Mouse (Mus musculus) heart, adult 8-10 months (tissue): ENCODE results near the gene Pan2. TPM values are rescaled to one million over a fixed set of nuclear protein-coding genes. Genes with fewer than 3 reads are reported as not detected.

Experiments used
- total RNA-seq, 4 experiments: library from RNA; stranded (reverse); gene quantifications; 2 replicates each; pipeline ENCODE4 v1.2.4; 2022

Gene Pan2
- total RNA-seq, 4 experiments from 2014 or later = 6.1 to 7.1 (median 6.5) TPM

Other genes starting within 250 kb of the Pan2 start
- gene Ptges3, start 244.4 kb upstream of the Pan2 start, total RNA-seq = 100 to 1,000 TPM in 1 of 4 experiments, 10 to 100 TPM in 3; 77.8 to 104 (median 91.6) TPM
- 1,000 to 10,000 TPM; 7,887 to 9,725 (median 8,934) TPM for gene Atp5b, start 220.1 kb upstream of the Pan2 start, total RNA-seq
- 10 to 100 TPM; 21.3 to 22.8 (median 22.1) TPM for gene Baz2a, start 211.8 kb upstream of the Pan2 start, total RNA-seq
- gene Rbms2, start 123.0 kb upstream of the Pan2 start, total RNA-seq = 100 to 1,000 TPM in 3 of 4 experiments, 10 to 100 TPM in 1; 90.8 to 107 (median 104) TPM
- gene Gls2, start 108.9 kb upstream of the Pan2 start, total RNA-seq = under 1 TPM; 0.38 to 0.60 (median 0.47) TPM
- gene Spryd4, start 91.5 kb upstream of the Pan2 start, total RNA-seq = 10 to 100 TPM; 35.8 to 38.4 (median 37.6) TPM
- not detected for gene Mip, start 77.5 kb upstream of the Pan2 start, total RNA-seq
- gene Timeless, start 71.3 kb upstream of the Pan2 start, total RNA-seq = 1 to 10 TPM; 6.0 to 8.5 (median 7.7) TPM
- not detected for gene Apon, start 49.2 kb upstream of the Pan2 start, total RNA-seq
- gene Apof, start 34.7 kb upstream of the Pan2 start, total RNA-seq = not detected
- 1 to 10 TPM; 7.1 to 9.5 (median 8.6) TPM for gene Stat2, start 32.8 kb upstream of the Pan2 start, total RNA-seq
- under 1 TPM in 1 of 4 experiments, not detected in 3; 0.38 TPM for gene Il23a, start 4.6 kb upstream of the Pan2 start, total RNA-seq
- gene Cnpy2, start 19.1 kb downstream of the Pan2 start, total RNA-seq = 10 to 100 TPM; 54.6 to 73.4 (median 61.2) TPM
- 1,000 to 10,000 TPM in 3 of 4 experiments, 100 to 1,000 TPM in 1; 991 to 1,066 (median 1,045) TPM for gene Cs, start 34.4 kb downstream of the Pan2 start, total RNA-seq
- gene Coq10a, start 65.7 kb downstream of the Pan2 start, total RNA-seq = 100 to 1,000 TPM; 365 to 443 (median 423) TPM
- gene Ankrd52, start 73.8 kb downstream of the Pan2 start, total RNA-seq = 10 to 100 TPM; 39.8 to 45.9 (median 44.0) TPM
- gene Slc39a5, start 97.9 kb downstream of the Pan2 start, total RNA-seq = not detected
- 10 to 100 TPM; 44.8 to 50.8 (median 45.2) TPM for gene Nabp2, start 108.2 kb downstream of the Pan2 start, total RNA-seq
- 10 to 100 TPM; 16.2 to 17.6 (median 16.7) TPM for gene Rnf41, start 108.3 kb downstream of the Pan2 start, total RNA-seq
- gene Smarcc2, start 155.9 kb downstream of the Pan2 start, total RNA-seq = 10 to 100 TPM; 76.2 to 83.2 (median 79.1) TPM
- 100 to 1,000 TPM; 202 to 251 (median 236) TPM for gene Myl6, start 190.8 kb downstream of the Pan2 start, total RNA-seq
- 1 to 10 TPM; 3.2 to 4.1 (median 3.4) TPM for gene Myl6b, start 195.3 kb downstream of the Pan2 start, total RNA-seq
- gene Esyt1, start 222.5 kb downstream of the Pan2 start, total RNA-seq = 10 to 100 TPM; 16.5 to 17.5 (median 17.1) TPM
- 1 to 10 TPM; 5.7 to 9.9 (median 6.8) TPM for gene Zc3h10, start 244.4 kb downstream of the Pan2 start, total RNA-seq
- gene Rpl41, start 246.0 kb downstream of the Pan2 start, total RNA-seq = 1,000 to 10,000 TPM; 1,313 to 1,574 (median 1,476) TPM